Mouse (Mus musculus) cerebral cortex, adult 2 months (tissue): Measurements from ENCODE around the gene Map3k13.

Experiments
- whole genome bisulfite sequencing: fragments of 180-500 bp; shearing (Covaris S2); methylation state at CpG from one replicate; pipeline ENCODE4 v1.1.7; 2018; 5-methylcytosine and 5-hydroxymethylcytosine counted together

Gene Map3k13

GRCm38 (mm10) chr16:21793875-21794696 lies at the start of gene Map3k13:
Gene Map3k13, plus strand, starts transcription at chr16:21794346.
- 1% methylated on average over 47 of the region's 47 CpGs for WGBS

- 64% methylated on average over 1 of the region's 1 CpGs for WGBS
Measured at GRCm38 (mm10) chr16:21758447-21758846, 35.7 kb upstream of the Map3k13 start.

GRCm38 (mm10) chr16:21768255-21768654 lies 25.9 kb upstream of the Map3k13 start:
- WGBS: 77% methylated on average over 3 of the region's 3 CpGs

GRCm38 (mm10) chr16:21769667-21770066 lies 24.5 kb upstream of the Map3k13 start:
- WGBS: 83% methylated on average over 5 of the region's 5 CpGs

GRCm38 (mm10) chr16:21774725-21775124 lies 19.4 kb upstream of the Map3k13 start:
- WGBS: 77% methylated on average over 4 of the region's 4 CpGs

GRCm38 (mm10) chr16:21778293-21778866 lies 15.8 kb upstream of the Map3k13 start:
- 55% methylated on average over 3 of the region's 3 CpGs for WGBS

GRCm38 (mm10) chr16:21779149-21779548 lies 15.0 kb upstream of the Map3k13 start:
- WGBS: 83% methylated on average over 4 of the region's 4 CpGs

GRCm38 (mm10) chr16:21781277-21781676 lies 12.9 kb upstream of the Map3k13 start:
- WGBS: 84% methylated on average over 3 of the region's 3 CpGs

GRCm38 (mm10) chr16:21781895-21782294 lies 12.3 kb upstream of the Map3k13 start:
- 89% methylated on average over 3 of the region's 3 CpGs for WGBS

- 92% methylated on average over 2 of the region's 2 CpGs for WGBS
Measured at GRCm38 (mm10) chr16:21782807-21783206, 11.3 kb upstream of the Map3k13 start.

- WGBS: 76% methylated on average over 4 of the region's 4 CpGs
Measured at GRCm38 (mm10) chr16:21785000-21785399, 9.1 kb upstream of the Map3k13 start.

GRCm38 (mm10) chr16:21786317-21786716 lies 7.8 kb upstream of the Map3k13 start:
- WGBS: 81% methylated on average over 8 of the region's 8 CpGs

- WGBS: 10% methylated on average over 28 of the region's 28 CpGs
Measured at GRCm38 (mm10) chr16:21787516-21788353, 6.4 kb upstream of the Map3k13 start, which contains the start of gene Ehhadh. Gene Ehhadh, minus strand, starts transcription at chr16:21787807.

- 67% methylated on average over 3 of the region's 3 CpGs for WGBS
Measured at GRCm38 (mm10) chr16:21788581-21788980, 5.6 kb upstream of the Map3k13 start.

- 76% methylated on average over 2 of the region's 2 CpGs for WGBS
Measured at GRCm38 (mm10) chr16:21789180-21789579, 5.0 kb upstream of the Map3k13 start.

GRCm38 (mm10) chr16:21790469-21790868 lies 3.7 kb upstream of the Map3k13 start:
- WGBS: 30% methylated on average over 1 of the region's 1 CpGs

GRCm38 (mm10) chr16:21791779-21792178 lies 2.4 kb upstream of the Map3k13 start:
- 69% methylated on average over 3 of the region's 3 CpGs for WGBS

- WGBS: 36% methylated on average over 2 of the region's 2 CpGs
Measured at GRCm38 (mm10) chr16:21793080-21793810, 901 bp upstream of the Map3k13 start.

- under 1% methylated on average over 14 of the region's 14 CpGs for WGBS
Measured at GRCm38 (mm10) chr16:21794697-21795045, 525 bp downstream of the Map3k13 start.

GRCm38 (mm10) chr16:21795071-21795470 lies 925 bp downstream of the Map3k13 start:
- 16% methylated on average over 5 of the region's 5 CpGs for WGBS

GRCm38 (mm10) chr16:21804258-21804657 lies 10.1 kb downstream of the Map3k13 start:
- WGBS: 96% methylated on average over 1 of the region's 1 CpGs

- WGBS: 72% methylated on average over 1 of the region's 1 CpGs
Measured at GRCm38 (mm10) chr16:21806892-21807291, 12.7 kb downstream of the Map3k13 start.
